Mouse (Mus musculus) layer of hippocampus, adult 9-10 months (tissue): Measurements from ENCODE around the gene Rrp12.
"Not testable (repeated sequence)": the region's sequence is repeated elsewhere in the genome, so short reads cannot be mapped to it uniquely, and the experiment has no call there.

Experiments used
- DNase-seq: peaks from one replicate; pipeline ENCODE4 v3.0.0; 2022; ENCODE audit warnings: low spot score

The Rrp12 gene

GRCm38 (mm10) chr19:41895460-41896318 is at the start of gene Rrp12:
Rrp12 (minus strand) TSS chr19:41896173.
- DNase-seq, result peak; percentile 68

- DNase-seq, result no peak
Measured at GRCm38 (mm10) chr19:41943841-41944240, 47.9 kb upstream of the Rrp12 start.

GRCm38 (mm10) chr19:41938539-41938938 is 42.6 kb upstream of the Rrp12 start:
- DNase-seq, result no peak

- DNase-seq, result no peak
Measured at GRCm38 (mm10) chr19:41935921-41936320, 39.9 kb upstream of the Rrp12 start.

GRCm38 (mm10) chr19:41934124-41934523 is 38.2 kb upstream of the Rrp12 start:
- no peak for DNase-seq

GRCm38 (mm10) chr19:41933179-41934086 is 37.5 kb upstream of the Rrp12 start, which contains the start of the genes Exosc1 and Zdhhc16:
Exosc1 (minus strand) TSS chr19:41933423.
Zdhhc16 (plus strand) TSS chr19:41933480.
- DNase-seq, result peak; percentile 100

GRCm38 (mm10) chr19:41932686-41933085 is 36.7 kb upstream of the Rrp12 start:
- no peak for DNase-seq

GRCm38 (mm10) chr19:41920412-41921067 is 24.6 kb upstream of the Rrp12 start:
- DNase-seq, result no peak

- no peak for DNase-seq
Measured at GRCm38 (mm10) chr19:41919471-41919870, 23.5 kb upstream of the Rrp12 start.

- DNase-seq, result no peak
Measured at GRCm38 (mm10) chr19:41916853-41917252, 20.9 kb upstream of the Rrp12 start.

- DNase-seq, result no peak
Measured at GRCm38 (mm10) chr19:41915294-41915693, 19.3 kb upstream of the Rrp12 start.

- DNase-seq, result not testable (repeated sequence)
Measured at GRCm38 (mm10) chr19:41914592-41914882, 18.6 kb upstream of the Rrp12 start.

GRCm38 (mm10) chr19:41913774-41914591 is 18.0 kb upstream of the Rrp12 start:
- DNase-seq, result no peak

GRCm38 (mm10) chr19:41912121-41913080 is 16.4 kb upstream of the Rrp12 start:
- no peak for DNase-seq

GRCm38 (mm10) chr19:41911178-41912073 is 15.5 kb upstream of the Rrp12 start, which contains the start of gene Pgam1:
Pgam1 (plus strand) TSS chr19:41911923.
- peak; percentile 79 for DNase-seq

- no peak for DNase-seq
Measured at GRCm38 (mm10) chr19:41910396-41910795, 14.4 kb upstream of the Rrp12 start.

GRCm38 (mm10) chr19:41908736-41909135 is 12.8 kb upstream of the Rrp12 start:
- DNase-seq, result no peak

GRCm38 (mm10) chr19:41907079-41907760 is 11.2 kb upstream of the Rrp12 start:
- DNase-seq, result no peak
